In genomic region chr8:126360106-126360505, GRCm38 (mm10) we compare ENCODE assay signal across 21 mouse cellular contexts.
A peak's percentile ranks its signal among the peaks of the same experiment; 100 is the strongest.
DNase-seq lines count a peak whose midpoint lies in the region; ATAC-seq and TF ChIP-seq lines count a peak whose summit lies in the region.
"Had no signal": no experiment of that assay in that cellular context is flagged by ENCODE, and none has a peak within 500 bp of the region (broad histone marks: within the 10 kb centered on the region; RNA-seq: fewer than 3 reads in every experiment).

No protein-coding gene starts in this region.

- TF ChIP-seq POLR2A in kidney, adult 2 months (IDR thresholded peaks at IDR 0.05; ENCODE audit: low read depth, low read length), result no peak

- TF ChIP-seq EP300 in liver, postnatal 0 days (IDR thresholded peaks at IDR 0.05; ENCODE audit: low read depth), result no peak

- no peaks in the 10 kb centered on the region for H3K27me3 ChIP-seq in liver, postnatal 0 days (ENCODE audit: insufficient read depth, low read length)
- H3K27me3 ChIP-seq in kidney, adult 2 months (replicated peaks; ENCODE audit: control insufficient read depth, insufficient read depth, low read length), result no peaks in the 10 kb centered on the region
- H3K27me3 ChIP-seq: embryonic facial prominence, embryonic 13.5 days; intestine, embryonic 15.5 days; limb, embryonic 12.5 days had no signal

- peak overlapping the region; percentile 66 for H3K27ac ChIP-seq in liver, postnatal 0 days (ENCODE audit: low read depth)
- peak overlapping the region; percentile 63 for H3K27ac ChIP-seq in kidney, adult 2 months (ENCODE audit: insufficient read depth, low read depth, low read length)
- H3K27ac ChIP-seq: embryonic facial prominence, embryonic 13.5 days; heart, embryonic 10.5 days; intestine, embryonic 15.5 days; limb, embryonic 12.5 days; liver, embryonic 14.5 days had no signal

- TF ChIP-seq CTCF in liver, postnatal 0 days (IDR thresholded peaks at IDR 0.05; ENCODE audit: low read depth), result no peak
- TF ChIP-seq CTCF in kidney, adult 2 months (conservative IDR thresholded peaks at IDR 0.05; ENCODE audit: insufficient read depth, insufficient read length, low read depth, low read length), result no peak

- WGBS in liver, postnatal 0 days (ENCODE audit: insufficient replicate concordance), result 52% methylated on average over 11 of the region's 11 CpGs
- 38% methylated on average over 11 of the region's 11 CpGs for WGBS in kidney, adult 2 months

- no peak overlapping the region for H3K4me2 ChIP-seq in liver, postnatal 0 days (ENCODE audit: low read depth, low read length)
- H3K4me2 ChIP-seq: embryonic facial prominence, embryonic 13.5 days; intestine, embryonic 15.5 days; limb, embryonic 12.5 days had no signal

- H3K9me3 ChIP-seq in liver, postnatal 0 days (ENCODE audit: low read length), result no peaks in the 10 kb centered on the region
- H3K9me3 ChIP-seq: embryonic facial prominence, embryonic 13.5 days; heart, embryonic 10.5 days; intestine, embryonic 15.5 days; limb, embryonic 12.5 days had no signal

- ATAC-seq in liver, postnatal 0 days, result no peak
- ATAC-seq: CD4-positive, CD25-positive, alpha-beta regulatory T cell, adult 4 months; intestine, embryonic 15.5 days had no signal

- H3K36me3 ChIP-seq in liver, postnatal 0 days (replicated peaks; ENCODE audit: insufficient read depth, low read length), result no peaks in the 10 kb centered on the region
- no peaks in the 10 kb centered on the region for H3K36me3 ChIP-seq in kidney, adult 2 months (ENCODE audit: control insufficient read depth, insufficient read depth, low read length)
- H3K36me3 ChIP-seq: embryonic facial prominence, embryonic 13.5 days; G1E; heart, embryonic 10.5 days; intestine, embryonic 15.5 days; limb, embryonic 12.5 days had no signal

- no peak overlapping the region for H3K4me3 ChIP-seq in liver, postnatal 0 days (ENCODE audit: low read depth, low read length)
- no peak overlapping the region for H3K4me3 ChIP-seq in kidney, adult 2 months (ENCODE audit: insufficient read depth, low read depth, low read length)
- H3K4me3 ChIP-seq: embryonic facial prominence, embryonic 13.5 days; heart, embryonic 10.5 days; intestine, embryonic 15.5 days; limb, embryonic 12.5 days; megakaryocyte, embryonic 14.5 days had no signal

- intact Hi-C loops in heart, postnatal 14 days (cut with DNase I), result no loop called here

- DNase-seq in adrenal gland, adult 8-10 months, result peak; percentile 5
- DNase-seq in adrenal gland, adult (ENCODE audit: inconsistent age in 2 of 2, low spot score in 1 of 2), result no peak
- no peak for DNase-seq in liver, postnatal 0 days
- DNase-seq in liver (no peak), MN1 (ENCODE audit: low spot score) (no peak)
- peak; percentile 84 for DNase-seq in kidney, adult 2 months
- peak; percentile 79 for DNase-seq in kidney, postnatal 14 days
- DNase-seq in heart, postnatal 14 days, result no peak
- DNase-seq: cerebellum, adult 2 months; gastrocnemius, postnatal 36 days; heart, postnatal 10 days; lung, postnatal 10 days; right cerebral cortex, adult 18-20 months had no signal

- H3K4me1 ChIP-seq in liver, postnatal 0 days (ENCODE audit: insufficient read depth), result peaks cover 11% of the 10 kb centered on the region
- peaks cover 24% of the 10 kb centered on the region for H3K4me1 ChIP-seq in kidney, adult 2 months (ENCODE audit: control insufficient read depth, insufficient read depth, low read length)
- H3K4me1 ChIP-seq: embryonic facial prominence, embryonic 13.5 days; heart, embryonic 10.5 days; intestine, embryonic 15.5 days; limb, embryonic 12.5 days; megakaryocyte, embryonic 14.5 days had no signal

- no peak overlapping the region for H3K9ac ChIP-seq in liver, postnatal 0 days (replicated peaks)
- H3K9ac ChIP-seq: embryonic facial prominence, embryonic 13.5 days; intestine, embryonic 15.5 days; limb, embryonic 12.5 days; liver, embryonic 14.5 days had no signal

Comparison
In these comparisons a context has a peak if more than half of its experiments do, and no peak if none do; other contexts are left out.
1. DNase-seq: peak in adrenal gland, adult 8-10 months (single experiment), kidney, adult 2 months (single experiment) and kidney, postnatal 14 days (single experiment); none in adrenal gland, adult (0 of 2), liver, postnatal 0 days (single experiment), liver (single experiment), heart, postnatal 14 days (0 of 2) and MN1 (single experiment).